Mouse (Mus musculus) ES-E14 (cell line): ENCODE measurements around the gene Vmn1r114.
"Not testable (repeated sequence)": the region's sequence is repeated elsewhere in the genome, so short reads cannot be mapped to it uniquely, and the experiment has no call there.

Experiments
- CHD2 ChIP-seq: IDR thresholded peaks from 2 replicates; pipeline ENCODE4 v1.6.1; 2014; ENCODE audit warnings: mild to moderate bottlenecking, low read depth, low read length, inconsistent platforms
- MAFK ChIP-seq: IDR thresholded peaks from 2 replicates; pipeline ENCODE4 v1.6.1; 2014; ENCODE audit warnings: mild to moderate bottlenecking, low read depth, low read length, inconsistent platforms; ENCODE audit not compliant: insufficient read depth

DNA sequence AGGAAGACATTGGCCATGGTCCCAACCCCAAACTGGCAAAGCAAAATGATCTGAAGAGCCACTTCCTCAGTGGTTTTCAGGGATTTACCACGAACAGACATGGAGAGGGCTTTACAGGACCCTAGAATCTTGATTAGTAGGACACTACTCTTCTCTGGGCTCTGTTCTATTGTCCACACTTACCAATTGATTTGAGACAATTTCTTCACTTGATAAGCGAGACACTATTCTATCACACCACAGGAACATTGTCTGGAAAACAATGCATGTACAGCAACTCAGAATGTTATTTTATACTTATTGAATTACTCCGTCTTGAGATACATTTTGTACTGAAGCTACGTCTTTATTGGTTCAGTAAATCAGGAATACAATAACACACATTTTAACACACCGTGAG lies at the start of gene Vmn1r114:
- TF ChIP-seq CHD2, MAFK: not testable (repeated sequence)
